Mouse (Mus musculus) adrenal gland, adult 2 months (tissue): Measurements from ENCODE around the gene Nipal4. TPM values are rescaled to one million over a fixed set of nuclear protein-coding genes. Genes with fewer than 3 reads are reported as not detected.

Source experiments
- DNase-seq: peaks from one replicate; pipeline ENCODE4 v3.0.0; 2021
- polyA plus RNA-seq: library from polyadenylated mRNA; depleted of rRNA; stranded (reverse); fragments of >200 nt; gene quantifications from 2 replicates; pipeline ENCODE4 v1.2.3, GENCODE M21; 2012
- total RNA-seq, 2 experiments: library from RNA; stranded (reverse); gene quantifications; 2 replicates each; pipeline ENCODE4 v1.2.3; 2021

The Nipal4 gene
- total and polyA plus RNA-seq, 3 experiments = 0.04 TPM; not detected in 2

DNA sequence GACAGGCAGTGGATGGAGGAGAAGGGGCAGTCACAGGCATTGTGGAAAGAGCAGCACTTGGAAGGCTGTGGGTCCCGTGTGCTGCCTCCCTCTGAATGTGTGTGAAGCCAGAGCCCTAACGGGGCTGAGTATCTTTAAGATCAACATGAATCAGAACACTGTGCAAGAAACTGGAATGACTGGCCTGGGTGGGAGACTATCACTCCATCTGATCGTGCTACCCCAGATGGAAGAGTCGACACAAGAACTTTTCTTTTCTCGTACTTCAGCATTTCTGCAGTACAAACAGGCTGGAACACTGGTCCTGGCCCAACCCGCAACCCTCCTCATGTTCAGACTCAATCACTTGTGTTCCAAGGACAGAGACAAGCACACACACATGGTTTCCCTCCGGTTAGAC, 2.2 kb upstream of the Nipal4 start:
- DNase-seq = no peak

DNA sequence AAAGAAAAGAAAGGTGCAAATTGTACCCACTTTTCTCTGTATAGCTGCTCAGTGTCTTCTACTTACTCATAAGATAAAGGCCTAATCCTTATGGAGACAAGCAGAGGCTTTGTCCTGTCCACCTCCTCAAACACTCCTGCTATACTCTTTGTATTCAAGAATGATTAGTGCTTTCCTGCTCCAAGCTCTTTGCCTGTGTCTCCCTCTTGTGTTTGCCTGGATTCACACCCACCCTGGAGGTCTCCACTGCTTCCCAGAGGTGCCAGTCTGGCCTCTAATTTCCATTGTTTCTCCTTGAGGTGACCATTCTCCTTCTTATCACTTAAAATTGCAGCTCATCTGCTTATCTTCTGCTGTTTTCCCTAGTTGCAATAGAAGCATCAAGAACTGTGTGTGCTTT, 8.8 kb downstream of the Nipal4 start:
- no peak for DNase-seq

DNA sequence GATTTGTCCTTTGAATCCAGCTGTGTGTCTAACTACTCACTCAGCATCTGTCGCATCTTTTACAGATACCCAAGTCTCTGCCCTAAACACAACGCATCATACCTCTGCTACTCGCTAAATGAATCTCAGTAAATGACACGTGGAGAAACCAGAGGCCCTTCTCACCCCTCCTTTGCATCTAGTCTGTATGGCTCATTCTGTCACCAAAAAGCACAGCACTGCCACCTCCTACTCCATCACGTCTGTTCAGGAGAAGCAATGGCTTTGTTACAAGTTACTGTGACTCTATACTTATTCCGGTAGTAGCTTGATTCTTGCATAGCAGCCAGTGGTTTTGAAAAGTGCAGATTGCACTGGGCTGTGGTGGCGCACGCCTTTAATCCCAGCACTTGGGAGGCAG, 9.4 kb downstream of the Nipal4 start:
- no peak for DNase-seq

DNA sequence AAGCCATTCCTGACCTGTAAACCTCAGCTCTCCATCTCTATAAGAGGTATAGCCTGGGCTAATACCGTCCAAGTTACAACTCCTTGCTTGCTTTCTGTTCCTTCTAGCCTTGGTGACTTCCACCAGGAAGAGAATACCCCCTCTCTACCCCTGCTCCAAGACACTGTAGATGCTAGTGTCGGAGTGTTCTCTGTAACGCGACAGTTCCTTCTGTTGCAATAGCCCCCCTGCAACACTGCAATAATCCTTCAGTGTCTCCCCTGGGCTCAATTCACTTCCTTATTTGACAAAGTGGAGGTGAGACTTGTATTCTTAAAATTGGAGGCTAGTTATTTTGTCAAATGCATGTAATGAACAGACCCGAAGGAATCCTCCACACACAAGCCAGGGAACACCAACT, 19.7 kb downstream of the Nipal4 start:
- no peak for DNase-seq

DNA sequence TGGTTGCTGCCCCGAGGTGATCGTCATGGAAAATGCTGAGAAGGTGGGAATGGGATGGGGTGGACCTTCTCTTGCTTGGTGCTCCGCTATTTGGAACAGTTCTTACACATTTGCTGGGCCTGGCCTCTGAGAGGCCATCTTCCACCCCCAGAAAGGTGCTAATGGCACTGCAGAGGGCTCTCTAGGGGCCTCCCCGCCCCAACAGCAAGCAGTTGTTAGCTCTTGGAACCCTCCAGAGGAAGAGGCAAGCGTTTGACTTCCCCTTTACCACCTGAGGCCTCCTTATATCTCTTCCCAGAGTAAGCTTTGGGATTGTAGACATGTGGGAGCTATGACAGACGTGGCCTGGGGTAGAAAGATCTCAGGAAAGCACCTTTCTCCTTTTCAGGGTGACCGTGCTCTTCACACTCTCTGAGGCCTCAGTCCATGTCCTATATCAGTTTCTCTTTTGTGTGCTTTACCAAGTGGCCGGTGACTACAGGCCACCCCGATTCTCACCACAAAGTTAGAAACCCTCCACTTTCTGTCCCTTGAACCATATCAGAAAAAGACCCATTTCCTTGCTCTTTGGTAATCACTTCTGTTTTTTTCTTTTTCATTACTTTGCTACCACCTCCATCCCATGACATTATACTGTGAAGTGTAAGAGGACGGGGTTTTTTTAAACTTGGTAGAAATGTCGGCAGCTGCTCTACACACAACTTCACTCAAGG, 21.0 kb downstream of the Nipal4 start:
- DNase-seq = no peak

DNA sequence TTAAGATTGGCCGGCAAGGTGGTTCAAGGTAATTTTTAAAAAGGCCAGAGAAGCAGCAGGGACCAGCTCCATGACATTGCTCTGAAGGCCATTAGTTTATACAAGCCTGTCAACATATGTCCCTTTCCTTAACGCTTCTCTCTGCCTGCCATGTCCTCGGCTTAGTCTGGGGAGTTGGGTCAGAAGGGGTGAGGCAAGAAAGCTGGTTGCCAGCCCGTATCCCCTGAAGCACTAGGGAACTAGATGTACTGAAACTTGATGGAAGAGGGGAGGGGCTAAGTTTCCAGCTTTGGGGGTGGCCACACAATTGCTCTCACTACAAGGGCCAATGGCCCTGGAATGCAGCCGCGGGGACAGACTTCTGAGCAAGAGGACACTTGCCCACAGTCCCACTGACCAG, 23.0 kb downstream of the Nipal4 start:
- no peak for DNase-seq

DNA sequence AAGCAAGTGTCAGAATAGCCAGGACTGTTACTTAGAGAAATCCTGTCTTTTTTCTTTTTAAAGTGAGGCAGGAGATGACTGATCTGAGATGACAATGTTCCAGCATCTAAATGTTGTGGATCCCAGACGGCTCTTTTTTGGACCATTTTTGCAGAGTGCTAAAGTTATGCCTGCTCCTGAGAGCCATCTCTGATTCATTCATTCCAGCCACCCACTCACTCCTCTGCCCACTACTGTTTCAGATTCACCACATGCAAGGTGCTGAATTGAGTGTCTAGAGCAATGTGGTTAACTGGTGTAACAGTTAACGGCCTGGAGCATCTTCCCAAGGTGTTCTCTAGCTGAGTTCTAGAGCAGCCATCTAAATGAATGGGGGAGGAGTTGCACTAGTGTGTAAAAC, 31.4 kb downstream of the Nipal4 start:
- DNase-seq = no peak

DNA sequence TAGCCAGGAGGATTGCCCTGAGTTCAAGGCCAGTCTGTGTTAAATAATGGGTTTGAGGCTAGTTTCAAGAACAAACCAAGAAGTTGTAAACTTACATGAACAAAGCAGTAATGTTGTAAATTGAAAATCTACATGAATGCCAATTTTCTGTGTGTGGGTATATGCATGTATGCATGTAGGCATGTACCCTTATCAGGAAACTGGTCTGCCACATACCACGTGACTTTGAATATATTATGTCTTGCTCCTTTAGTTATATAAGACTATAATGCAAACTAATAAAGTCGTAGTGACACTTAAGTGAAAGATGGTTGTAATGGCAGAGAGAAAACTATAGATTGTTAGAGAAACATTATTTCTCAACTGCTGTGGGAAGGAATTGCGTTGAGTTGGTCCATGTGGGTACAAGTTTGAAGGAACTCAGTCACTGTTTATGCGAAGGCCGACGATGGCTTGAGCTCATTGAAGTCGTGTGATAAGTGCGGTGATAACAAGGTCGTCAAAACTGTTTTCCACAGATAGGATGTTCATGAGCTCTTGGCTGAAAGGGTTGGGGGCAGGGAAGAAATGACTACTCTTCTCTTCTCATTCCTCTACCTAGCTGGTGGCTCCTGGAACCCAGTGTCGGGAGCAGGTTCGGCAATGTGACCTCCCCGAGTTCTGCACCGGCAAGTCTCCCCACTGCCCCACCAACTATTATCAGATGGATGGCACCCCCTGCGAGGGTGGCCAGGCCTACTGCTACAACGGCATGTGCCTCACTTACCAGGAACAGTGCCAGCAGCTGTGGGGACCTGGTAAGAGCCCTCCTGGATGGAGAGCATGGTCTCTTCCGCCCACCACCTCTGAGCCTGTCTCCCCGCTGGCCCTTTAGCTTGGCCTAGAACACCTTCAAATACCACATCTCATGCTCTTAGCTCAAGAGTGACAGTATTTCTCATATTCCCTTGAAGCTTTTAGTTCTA, 35.0 kb downstream of the Nipal4 start:
- DNase-seq = no peak

DNA sequence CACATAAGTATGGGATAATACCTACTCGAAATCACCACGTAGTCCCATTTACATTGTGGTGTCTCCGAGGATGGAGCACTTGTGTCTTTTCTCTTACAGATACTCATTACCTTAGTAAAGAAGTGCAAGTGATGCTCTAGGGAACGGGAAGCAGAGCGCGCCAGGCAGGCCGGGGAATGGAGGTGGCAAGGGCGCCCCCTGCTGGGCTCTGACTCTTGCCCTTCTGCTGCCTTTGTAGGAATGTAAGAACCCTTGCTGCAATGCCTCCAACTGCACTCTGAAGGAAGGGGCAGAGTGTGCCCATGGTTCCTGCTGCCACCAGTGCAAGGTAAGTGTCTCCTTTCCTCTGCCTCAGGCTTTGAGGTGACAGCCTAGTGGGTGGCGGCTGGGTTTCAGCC, 37.8 kb downstream of the Nipal4 start:
- peak; percentile 76 for DNase-seq

DNA sequence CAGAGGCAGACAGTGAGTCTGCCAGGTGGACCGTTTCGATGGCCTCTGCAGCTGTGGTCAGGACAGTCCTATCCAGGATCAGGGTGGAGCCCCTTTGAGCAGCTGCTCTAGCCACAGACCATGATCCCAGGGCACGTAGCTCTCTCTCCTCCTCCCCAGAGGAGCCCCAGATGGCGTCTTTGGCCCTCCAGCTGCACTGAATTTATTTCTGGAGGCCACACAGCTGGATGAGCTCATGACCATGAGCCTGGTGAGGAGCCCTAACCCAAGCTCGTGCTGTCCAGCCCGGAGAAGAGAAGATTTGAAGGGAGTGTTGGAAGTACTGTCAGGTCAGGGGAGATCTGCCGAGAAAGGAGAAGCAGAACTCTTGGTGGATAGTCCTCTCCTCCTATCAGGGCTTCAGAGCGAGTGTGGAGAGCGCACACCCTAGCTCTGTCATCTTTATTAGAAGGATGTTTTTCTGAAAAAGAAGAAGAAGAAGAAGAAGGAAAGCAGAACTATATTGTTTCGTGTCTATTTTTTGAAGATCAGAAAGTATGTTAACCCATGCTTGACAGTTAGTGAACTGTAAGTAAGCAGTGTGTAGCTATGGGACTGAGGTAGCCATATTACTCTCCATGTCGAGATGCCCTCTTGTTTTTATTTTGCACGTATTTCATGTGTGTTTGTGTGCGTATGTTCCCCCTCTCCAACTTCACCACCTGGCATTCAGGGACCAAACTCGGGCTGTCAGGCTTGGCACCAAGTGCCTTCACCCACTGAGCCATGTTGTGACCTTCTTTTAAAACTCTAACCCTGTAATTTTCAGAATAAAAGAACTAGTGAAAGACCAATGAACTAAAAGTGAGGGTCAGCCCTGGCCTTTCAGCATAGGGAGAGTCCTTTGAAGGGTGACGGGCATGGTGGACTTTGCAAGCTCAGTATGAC, 38.4 kb downstream of the Nipal4 start:
- DNase-seq = no peak

DNA sequence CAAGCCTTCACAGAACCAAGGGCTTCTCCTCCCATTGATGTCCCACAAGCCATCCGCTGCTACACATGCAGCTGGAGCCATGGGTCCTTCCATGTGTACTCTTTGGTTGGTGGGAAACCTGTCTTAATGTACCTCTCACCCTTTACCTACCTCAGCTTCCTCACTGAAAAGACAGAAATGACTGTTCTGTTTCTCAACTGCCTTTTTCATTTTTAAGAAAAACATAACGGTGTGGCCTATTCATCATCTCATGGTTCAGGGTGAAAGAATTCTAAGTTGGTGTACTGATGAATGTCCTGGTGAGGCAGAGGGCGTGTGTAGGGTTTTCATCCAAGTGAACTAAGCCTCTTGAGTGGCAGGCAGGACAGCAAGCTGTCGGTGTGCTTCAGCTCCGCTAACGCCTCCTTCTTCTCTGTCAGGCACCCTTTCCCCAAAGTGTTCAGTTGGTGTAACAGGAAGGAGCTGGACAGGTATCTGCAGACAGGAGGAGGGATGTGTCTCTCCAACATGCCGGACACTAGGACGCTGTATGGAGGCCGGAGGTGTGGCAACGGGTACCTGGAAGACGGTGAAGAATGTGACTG, 39.4 kb downstream of the Nipal4 start:
- no peak for DNase-seq

DNA sequence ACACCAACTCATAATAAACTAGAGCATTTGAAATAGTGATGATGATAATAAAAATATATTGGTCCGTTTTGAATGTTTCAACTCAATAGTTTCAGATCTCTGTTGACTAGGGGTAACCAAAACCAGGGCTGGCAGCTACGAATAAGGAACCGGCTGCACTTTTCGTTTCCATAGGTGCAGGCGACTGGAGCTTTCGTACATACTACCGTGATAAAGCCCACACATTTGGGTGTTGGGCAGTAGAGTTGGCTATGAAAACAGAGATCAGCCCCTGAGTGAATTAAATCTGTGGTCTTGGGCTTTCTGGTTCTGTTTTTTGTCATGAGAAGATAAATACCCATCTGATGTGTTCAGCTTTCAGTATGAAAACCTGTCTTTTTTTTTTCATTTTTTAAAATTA, 40.0 kb downstream of the Nipal4 start:
- no peak for DNase-seq

DNA sequence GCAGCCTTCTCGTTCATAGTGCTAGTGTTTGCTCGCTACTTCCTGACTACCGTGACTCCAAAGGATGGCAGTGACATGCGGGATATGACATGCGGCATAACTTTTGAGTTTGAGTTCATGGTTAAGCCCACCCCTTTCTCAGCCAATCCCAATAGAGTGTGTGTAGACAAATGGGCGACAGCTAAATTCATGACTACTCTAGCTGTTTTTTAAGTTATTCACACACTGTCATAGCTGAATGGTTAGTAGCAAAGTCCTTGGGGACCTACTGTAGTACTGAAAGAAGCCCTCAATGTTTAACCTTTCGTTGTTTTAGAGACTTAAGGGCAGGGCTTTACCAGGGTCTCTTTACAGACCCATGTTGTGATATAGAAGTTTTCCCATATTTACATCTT, 40.5 kb downstream of the Nipal4 start:
- no peak for DNase-seq

DNA sequence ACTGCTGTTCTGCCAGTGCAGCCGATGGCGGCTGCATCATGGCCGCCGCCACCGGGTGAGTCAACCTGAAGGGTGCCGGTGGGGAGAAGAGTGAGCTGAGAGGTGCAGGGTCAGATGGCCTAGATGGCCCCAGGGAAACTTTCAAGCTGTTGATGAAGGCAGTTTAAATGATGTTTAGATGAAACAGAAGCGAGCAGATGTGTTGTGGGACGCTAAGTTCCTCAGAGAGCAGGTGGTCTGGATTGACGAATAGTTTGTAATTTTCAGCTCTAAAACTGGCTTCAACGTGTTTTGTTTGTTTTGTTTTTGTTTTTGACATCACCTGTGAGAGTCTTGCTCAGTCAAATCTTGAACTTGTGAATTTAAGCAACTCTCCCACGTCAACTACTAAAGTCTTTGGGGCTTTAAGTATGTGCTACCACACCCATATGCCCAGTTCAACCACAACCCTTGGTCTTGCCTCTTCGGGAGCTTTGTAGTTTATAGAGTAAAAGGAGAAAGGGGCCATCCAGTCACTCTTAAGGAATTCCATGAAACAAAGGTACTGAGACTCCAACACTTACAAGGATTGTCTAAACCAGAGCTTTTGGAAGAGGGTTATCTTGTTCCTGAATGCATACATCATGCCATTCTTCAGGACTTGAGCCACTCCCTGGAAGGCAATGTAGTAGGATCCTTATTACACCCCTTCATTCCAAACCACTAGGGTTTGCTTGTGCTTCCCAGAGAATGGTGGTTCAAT, 41.0 kb downstream of the Nipal4 start:
- no peak for DNase-seq

DNA sequence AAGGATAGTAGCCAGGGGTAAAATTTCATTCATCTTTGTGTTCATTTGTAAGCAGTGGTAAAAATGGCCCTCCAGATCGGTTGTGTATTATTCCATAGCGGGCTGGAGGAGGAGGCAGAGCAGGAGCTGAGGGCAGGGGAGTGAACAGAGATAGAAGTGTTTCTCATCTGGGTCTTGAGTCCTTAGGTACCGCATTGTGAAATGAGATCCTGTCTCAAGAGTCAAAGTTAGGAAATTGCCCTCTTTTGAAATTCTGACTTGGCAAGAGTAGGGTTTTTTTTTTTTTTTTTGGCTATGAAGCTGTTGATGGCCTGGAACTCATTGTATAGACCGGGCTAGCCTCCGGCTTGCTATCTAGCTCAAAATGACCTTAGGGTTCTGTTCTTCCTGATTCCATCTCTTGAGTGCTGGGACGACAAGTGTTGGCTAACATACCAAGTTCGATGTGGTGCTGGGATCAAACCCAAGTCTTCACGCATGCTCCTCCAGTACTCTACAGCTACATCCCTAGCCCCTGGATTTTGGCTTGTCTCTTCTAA, 42.9 kb downstream of the Nipal4 start:
- no peak for DNase-seq

DNA sequence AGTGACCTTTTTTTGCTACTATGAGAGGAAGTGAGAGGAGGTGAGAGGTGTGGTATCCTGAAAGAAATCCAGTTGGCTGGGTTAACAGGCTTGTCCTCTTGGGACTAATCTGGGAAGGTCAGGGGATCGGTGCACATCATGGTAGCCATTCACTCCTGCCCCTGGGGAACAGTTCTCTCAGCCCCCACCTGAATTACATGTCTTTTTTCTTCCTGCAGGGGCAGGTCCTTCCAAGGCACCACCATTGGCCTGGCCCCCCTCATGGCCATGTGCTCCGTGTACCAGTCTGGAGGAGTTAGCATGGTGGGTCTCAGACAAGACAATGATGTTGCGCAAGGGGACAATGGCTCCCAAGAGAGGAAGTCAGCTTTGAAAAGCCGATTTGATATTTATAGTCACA, 43.4 kb downstream of the Nipal4 start:
- DNase-seq = no peak

DNA sequence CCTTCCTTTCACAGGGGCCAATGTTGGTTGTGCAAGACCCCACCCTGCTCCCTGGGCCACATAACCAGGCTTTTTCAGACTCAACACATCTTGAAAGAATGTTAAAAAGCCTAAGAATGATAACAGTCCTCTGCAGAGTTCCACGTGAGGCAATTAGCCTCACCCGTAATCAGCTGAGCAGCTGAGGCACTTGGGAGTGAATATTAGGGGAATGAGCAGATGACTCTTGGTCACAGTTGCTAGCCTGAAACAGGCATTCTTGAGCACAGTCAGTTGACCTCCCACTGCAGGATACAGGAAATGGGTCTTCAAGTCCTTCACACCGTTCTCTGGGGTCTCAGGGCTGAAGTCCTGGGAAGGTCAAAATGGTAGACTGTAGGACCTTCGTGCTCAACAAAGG, 44.6 kb downstream of the Nipal4 start:
- DNase-seq = no peak

DNA sequence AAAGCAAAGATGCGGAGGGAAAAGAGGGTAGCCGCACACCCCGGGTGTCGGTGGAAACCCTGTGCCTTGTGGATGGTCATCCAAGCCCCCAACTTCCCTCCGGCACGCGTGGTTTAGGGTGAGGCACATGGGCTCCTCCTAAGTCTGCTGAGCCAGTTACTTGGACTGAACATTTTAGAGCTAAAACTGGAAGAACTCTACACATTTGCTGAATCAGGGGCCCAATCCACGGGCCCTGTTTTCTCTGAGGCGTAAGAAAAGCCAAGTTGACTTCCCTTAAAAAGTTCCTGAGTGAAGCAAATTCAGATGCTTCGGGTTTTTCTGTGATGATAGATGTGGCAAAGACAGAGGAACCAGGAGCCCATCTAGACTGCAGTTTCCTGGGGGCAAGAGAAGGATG, 46.2 kb downstream of the Nipal4 start:
- DNase-seq = no peak

DNA sequence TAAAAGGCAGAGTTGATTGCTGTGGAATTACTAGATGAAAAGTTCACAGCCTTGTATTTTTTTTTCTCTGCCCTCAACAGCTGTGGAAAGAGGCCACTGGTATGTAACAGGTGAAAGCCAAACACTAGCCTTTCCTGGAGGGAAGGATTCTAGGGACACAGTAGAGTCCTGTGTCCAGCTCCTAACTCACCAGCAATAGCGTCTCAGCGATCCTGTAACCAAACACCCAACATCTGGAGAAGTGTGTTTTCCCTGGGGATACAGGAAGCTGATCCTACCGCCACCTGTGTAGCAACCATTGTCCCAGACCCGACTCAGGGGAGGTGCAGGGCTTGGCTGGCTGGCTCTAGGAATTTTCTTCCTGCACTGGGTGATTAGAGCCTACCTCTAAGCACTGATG, 46.7 kb downstream of the Nipal4 start:
- no peak for DNase-seq

DNA sequence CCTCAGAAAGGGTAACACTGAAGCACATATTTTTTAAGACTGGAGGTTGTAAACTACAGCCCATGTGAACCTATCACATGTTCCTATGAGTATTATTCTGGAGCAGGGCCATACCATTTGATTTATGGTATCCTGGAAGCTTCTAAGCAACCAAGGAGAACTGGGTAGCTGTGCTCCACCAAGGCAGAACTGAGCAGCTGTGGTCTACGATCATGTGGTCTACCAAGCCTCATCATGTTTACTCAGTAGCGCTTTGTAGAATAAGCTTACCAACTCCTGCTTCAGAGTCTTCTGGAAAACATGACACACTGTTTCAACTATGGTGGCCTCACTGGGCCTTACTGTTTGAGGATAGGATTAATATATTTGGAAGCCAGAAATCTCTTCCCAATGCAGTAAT, 49.8 kb downstream of the Nipal4 start:
- no peak for DNase-seq
